Mouse (Mus musculus): Measurements from ENCODE around the gene Smim4. TPM values are rescaled to one million over a fixed set of nuclear protein-coding genes. Genes with fewer than 3 reads are reported as not detected.
A peak's percentile ranks its signal among the peaks of the same experiment; 100 is the strongest.

The Smim4 gene
- total RNA-seq, 2 experiments from 2014 or later = 24.8 to 25.7 TPM

- no peak for DNase-seq
- intact Hi-C loops (cut with DNase I) = no loop called here
These were observed 3.4 kb downstream of the Smim4 start for GRCm38 (mm10) chr14:31125106-31126075.

- intact Hi-C loops (cut with DNase I) = no loop called here
- no peak for DNase-seq
These were observed 13.2 kb downstream of the Smim4 start for GRCm38 (mm10) chr14:31115522-31115921.

- intact Hi-C loops (cut with DNase I) = no loop called here
- no peak for DNase-seq
These were observed 14.7 kb downstream of the Smim4 start for GRCm38 (mm10) chr14:31114011-31114410.

- intact Hi-C loops (cut with DNase I) = no loop called here
These were observed 16.6 kb downstream of the Smim4 start for GRCm38 (mm10) chr14:31112187-31112586.

GRCm38 (mm10) chr14:31110613-31111012 is 18.1 kb downstream of the Smim4 start:
- DNase-seq = no peak
- intact Hi-C loops (cut with DNase I) = no loop called here

More at GRCm38 (mm10) chr14:31112187-31112586, 16.6 kb downstream of the Smim4 start:
- no peak for DNase-seq

- intact Hi-C loops (cut with DNase I) = no loop called here
- DNase-seq = no peak
These were observed 23.6 kb downstream of the Smim4 start for GRCm38 (mm10) chr14:31105156-31105555.

GRCm38 (mm10) chr14:31089918-31090317 is 38.8 kb downstream of the Smim4 start:
- DNase-seq = no peak
- intact Hi-C loops (cut with DNase I) = loop anchor here (10.0 kb wide), 1 partner anchor 55 kb away; no protein-coding TSS in a partner anchor

- intact Hi-C loops (cut with DNase I) = loop anchor here (10.0 kb wide), 1 partner anchor 54 kb away; no protein-coding TSS in a partner anchor
- no peak for DNase-seq
These were observed 40.2 kb downstream of the Smim4 start for GRCm38 (mm10) chr14:31088515-31088914.

- intact Hi-C loops (cut with DNase I) = loop anchor here (10.0 kb wide), 1 partner anchor 53 kb away; no protein-coding TSS in a partner anchor
- DNase-seq = no peak
These were observed 41.3 kb downstream of the Smim4 start for GRCm38 (mm10) chr14:31087433-31087832.

GRCm38 (mm10) chr14:31081147-31081546 is 47.6 kb downstream of the Smim4 start:
- intact Hi-C loops (cut with DNase I) = loop anchor here (10.0 kb wide), 1 partner anchor 46 kb away; no protein-coding TSS in a partner anchor
- peak; percentile 1 for DNase-seq

GRCm38 (mm10) chr14:31079313-31080028 is 49.3 kb downstream of the Smim4 start:
- intact Hi-C loops (cut with DNase I) = loop anchor here (10.0 kb wide), 1 partner anchor 45 kb away; no protein-coding TSS in a partner anchor

GRCm38 (mm10) chr14:31078597-31079208 is 50.1 kb downstream of the Smim4 start:
- no peak for DNase-seq
- intact Hi-C loops (cut with DNase I) = no loop called here

More at GRCm38 (mm10) chr14:31079313-31080028, 49.3 kb downstream of the Smim4 start:
- no peak for DNase-seq

- no peak for DNase-seq
- intact Hi-C loops (cut with DNase I) = no loop called here
These were observed 59.5 kb downstream of the Smim4 start for GRCm38 (mm10) chr14:31069086-31069733.

- DNase-seq = no peak
- intact Hi-C loops (cut with DNase I) = no loop called here
These were observed 66.5 kb downstream of the Smim4 start for GRCm38 (mm10) chr14:31062277-31062676.

GRCm38 (mm10) chr14:31045817-31046216 is 82.9 kb downstream of the Smim4 start:
- intact Hi-C loops (cut with DNase I) = no loop called here
- DNase-seq = no peak

- intact Hi-C loops (cut with DNase I) = no loop called here
- no peak for DNase-seq
These were observed 83.5 kb downstream of the Smim4 start for GRCm38 (mm10) chr14:31045296-31045695.

All from left cerebral cortex, postnatal 4 days (tissue).